Mouse (Mus musculus): Measurements from ENCODE around the gene Mipol1.
"Not testable (repeated sequence)": the region's sequence is repeated elsewhere in the genome, so short reads cannot be mapped to it uniquely, and the experiment has no call there.

GRCm38 (mm10) chr12:57436939-57437659, 206.9 kb downstream of the Mipol1 start:
- TF ChIP-seq CTCF (conservative IDR thresholded peaks at IDR 0.05; ENCODE audit: insufficient read depth, insufficient read length, low read depth, low read length); POLR2A (IDR thresholded peaks at IDR 0.05; ENCODE audit: low read depth, low read length): not testable (repeated sequence)

All from kidney, adult 2 months (tissue).